Mouse (Mus musculus) cerebral cortex, adult 2 months (tissue): Measurements from ENCODE around the gene Heatr5a.

ENCODE experiments used
- WGBS: fragments of 180-500 bp; shearing (Covaris S2); methylation state at CpG from one replicate; pipeline ENCODE4 v1.1.7; 2018; 5-methylcytosine and 5-hydroxymethylcytosine counted together

Gene Heatr5a

DNA sequence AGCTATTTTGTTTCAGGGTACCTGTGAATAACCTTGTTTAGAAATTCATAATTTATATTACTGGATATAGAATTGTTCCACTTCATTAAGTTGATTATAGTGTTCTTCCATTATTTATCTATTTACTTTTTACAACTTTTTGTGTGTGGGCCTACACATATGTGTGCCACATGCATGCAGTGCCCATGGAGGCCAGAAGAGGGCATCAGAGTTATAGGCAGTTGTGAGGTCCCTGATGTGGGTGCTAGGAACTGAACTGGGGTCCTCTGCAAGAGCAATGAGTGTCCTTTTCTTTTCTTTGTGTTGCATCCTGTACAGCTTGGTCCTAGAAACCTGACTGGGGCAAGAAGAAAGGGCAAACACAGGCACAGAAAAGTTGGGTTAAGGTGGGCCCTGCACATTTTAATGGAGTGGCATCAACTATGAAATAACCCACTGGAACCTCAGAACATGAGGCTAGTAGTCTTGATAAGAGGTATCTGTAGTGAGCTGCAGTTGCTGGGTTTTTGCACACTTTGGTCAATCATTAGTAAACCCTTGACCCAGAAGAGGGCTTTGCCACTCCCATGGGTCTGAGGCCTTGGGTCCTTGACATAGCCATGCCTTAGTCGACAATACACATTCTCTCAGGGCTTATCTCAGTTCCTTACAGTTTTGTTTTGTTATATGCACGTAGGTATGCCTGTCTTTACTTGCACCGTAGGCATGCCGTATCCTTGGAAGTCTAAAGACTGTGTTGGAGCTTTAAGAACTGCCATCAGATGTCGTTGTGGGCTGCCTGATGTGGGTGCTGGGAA, 1.3 kb upstream of the Heatr5a start:
- WGBS = 94% methylated on average over 5 of the region's 5 CpGs

DNA sequence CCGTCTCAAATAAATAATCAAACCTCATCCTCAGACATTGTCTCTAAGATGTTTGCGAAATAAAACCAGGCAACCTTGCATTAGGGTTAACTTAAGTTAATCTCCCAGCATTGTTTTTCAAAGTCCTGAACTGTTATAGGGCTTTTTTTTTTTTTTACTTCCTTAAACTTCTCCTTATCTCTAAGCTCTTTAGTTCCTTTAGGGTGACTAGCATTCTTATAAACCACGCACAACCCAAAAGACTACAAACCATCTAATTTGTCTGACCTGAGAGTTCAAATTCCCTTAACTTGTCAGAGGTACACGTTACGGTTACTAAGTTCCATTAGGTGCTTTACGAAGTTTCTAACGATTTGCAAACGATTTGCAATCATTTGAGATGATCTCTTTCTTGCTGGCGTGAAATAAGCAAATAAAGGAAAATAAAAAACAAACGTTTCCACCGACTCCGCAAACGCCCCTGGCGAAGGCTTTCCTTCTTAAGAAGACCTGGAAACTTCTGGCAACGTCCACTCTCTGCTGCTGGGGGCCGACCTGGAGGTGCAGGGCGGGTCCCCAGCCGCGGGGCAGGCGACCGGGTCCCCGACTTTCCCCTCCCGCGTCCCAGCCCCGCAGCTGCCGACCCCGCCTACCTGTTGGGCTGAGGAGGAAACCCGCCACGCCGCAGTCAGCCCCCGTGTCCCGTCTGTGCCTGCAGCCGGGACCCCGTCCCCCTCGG, 610 bp downstream of the Heatr5a start:
- 3% methylated on average over 35 of the region's 35 CpGs for WGBS

GRCm38 (mm10) chr12:51969876-51970275, 1.2 kb downstream of the Heatr5a start:
- WGBS = 36% methylated on average over 7 of the region's 7 CpGs

DNA sequence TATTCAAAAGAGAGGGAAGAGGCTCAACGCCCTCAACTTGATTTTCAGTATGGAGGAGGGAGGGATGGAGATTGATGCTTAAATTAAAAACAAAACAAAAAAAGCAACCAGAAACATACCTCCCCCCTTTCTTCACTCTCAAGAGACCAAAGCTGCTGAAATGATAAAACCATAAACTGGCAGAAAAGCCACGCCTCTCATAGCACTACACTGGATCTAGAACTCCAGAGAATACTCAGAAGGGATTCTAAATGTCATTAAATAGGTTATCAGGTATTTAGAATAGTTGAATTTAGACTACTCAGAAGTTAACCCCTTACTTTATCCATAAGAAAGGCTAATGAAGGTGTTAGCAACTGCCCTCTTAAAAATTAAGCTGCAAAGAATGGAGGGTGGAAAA, 2.0 kb downstream of the Heatr5a start:
- 84% methylated on average over 2 of the region's 2 CpGs for WGBS

GRCm38 (mm10) chr12:51967915-51968595, 3.1 kb downstream of the Heatr5a start:
- WGBS = 88% methylated on average over 9 of the region's 9 CpGs

GRCm38 (mm10) chr12:51957626-51958025, 13.5 kb downstream of the Heatr5a start:
- 61% methylated on average over 6 of the region's 6 CpGs for WGBS

DNA sequence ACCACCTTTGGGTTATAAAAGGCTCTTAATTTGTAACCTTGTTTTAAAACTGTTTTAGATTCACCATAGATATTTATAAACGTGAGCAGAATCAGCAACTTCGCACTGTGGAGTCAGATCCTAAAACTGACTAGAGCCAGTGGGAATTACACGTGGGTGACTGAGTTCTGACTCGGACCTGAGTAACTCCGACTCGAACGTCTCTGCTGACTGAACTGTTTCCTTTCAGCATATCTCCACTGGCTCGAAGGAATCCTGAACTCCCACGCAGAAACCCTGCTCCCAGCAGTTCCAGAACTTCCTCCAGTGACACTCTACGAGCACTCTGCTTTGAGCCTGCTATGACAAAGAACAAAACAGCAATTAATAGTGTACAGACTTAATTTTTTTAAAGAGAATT, 18.8 kb downstream of the Heatr5a start:
- 51% methylated on average over 10 of the region's 10 CpGs for WGBS

DNA sequence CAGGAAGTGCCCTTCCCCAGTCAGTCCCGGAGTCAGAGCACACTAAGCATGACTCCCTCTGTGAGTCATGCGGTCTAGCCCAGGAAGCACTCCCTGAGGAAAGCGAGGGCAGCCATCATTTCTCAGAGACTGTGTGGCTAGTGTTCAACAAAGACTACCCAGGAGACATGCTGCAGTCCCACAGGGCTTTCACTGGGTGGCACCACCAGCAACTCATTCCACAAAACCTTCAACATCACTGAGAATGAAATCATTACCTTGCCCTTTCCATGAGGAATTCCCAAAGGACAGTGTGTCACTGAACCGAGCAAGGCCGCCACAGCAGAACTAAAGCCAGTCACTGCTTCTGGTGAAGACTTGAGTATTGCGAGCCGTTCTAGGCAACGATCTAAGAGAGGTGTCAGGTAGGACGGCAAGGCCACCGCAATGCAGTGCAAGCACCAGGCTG, 23.6 kb downstream of the Heatr5a start:
- WGBS = 67% methylated on average over 10 of the region's 10 CpGs

DNA sequence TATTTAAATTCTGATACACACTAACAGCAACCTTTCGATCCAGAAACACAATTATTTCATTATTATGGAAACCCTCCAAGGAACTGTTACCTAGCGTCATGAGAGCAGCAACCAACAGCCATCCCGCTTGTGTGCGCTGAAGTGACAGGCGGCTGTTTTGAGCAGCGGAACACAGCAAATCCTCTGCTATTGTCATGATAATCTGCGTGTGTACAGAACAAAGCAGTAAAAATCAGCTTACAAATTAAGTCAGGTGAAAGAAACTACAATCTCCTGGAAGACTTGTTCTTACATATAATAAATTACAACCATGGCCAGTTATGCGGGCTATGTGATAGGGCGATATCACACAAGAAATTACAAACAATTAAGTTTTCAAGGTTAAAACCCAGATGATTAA, 25.8 kb downstream of the Heatr5a start:
- 90% methylated on average over 9 of the region's 9 CpGs for WGBS

DNA sequence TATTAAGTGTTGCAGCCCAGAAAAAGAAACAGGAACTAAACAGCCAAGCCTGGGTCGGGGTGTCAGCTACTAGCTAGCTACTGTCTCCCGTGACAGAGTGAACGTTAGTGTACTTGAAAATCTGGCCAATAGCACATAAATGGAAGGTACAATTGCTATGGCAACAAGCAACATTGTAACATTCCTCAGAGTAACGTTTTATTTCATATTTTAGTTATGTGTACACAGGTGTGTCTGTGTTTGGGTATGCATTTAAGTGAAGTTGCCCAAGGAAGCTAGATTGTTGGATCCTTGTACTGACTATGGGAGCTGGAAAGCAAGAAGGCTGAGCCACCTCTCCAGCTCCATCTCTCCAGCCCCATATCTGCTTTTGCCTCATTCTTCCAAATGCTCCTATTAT, 31.3 kb downstream of the Heatr5a start:
- WGBS = 76% methylated on average over 4 of the region's 4 CpGs

- WGBS = 93% methylated on average over 6 of the region's 6 CpGs
These were observed 33.2 kb downstream of the Heatr5a start for GRCm38 (mm10) chr12:51937938-51938337.

DNA sequence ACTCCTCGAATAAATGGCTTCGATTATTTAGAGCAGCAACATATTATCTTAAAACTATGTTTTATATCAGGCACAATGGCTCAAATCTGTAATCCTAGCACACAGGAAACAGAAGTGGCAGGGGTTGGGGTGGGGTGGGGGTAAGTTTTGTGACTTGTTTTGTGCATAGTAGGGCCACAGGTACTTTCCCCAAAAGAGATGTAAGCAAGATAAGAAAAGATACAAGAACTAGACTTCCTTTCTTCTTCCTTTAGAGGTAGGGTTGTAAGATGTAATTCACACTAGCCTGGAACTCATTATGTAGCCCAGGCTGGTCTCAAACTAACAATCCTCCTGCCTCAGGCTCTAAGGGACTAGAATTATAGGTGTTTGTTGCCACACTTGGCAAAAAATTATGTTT, 41.5 kb downstream of the Heatr5a start:
- WGBS = 95% methylated on average over 2 of the region's 2 CpGs

- WGBS = 95% methylated on average over 2 of the region's 2 CpGs
These were observed 53.9 kb downstream of the Heatr5a start for GRCm38 (mm10) chr12:51917191-51917590.

DNA sequence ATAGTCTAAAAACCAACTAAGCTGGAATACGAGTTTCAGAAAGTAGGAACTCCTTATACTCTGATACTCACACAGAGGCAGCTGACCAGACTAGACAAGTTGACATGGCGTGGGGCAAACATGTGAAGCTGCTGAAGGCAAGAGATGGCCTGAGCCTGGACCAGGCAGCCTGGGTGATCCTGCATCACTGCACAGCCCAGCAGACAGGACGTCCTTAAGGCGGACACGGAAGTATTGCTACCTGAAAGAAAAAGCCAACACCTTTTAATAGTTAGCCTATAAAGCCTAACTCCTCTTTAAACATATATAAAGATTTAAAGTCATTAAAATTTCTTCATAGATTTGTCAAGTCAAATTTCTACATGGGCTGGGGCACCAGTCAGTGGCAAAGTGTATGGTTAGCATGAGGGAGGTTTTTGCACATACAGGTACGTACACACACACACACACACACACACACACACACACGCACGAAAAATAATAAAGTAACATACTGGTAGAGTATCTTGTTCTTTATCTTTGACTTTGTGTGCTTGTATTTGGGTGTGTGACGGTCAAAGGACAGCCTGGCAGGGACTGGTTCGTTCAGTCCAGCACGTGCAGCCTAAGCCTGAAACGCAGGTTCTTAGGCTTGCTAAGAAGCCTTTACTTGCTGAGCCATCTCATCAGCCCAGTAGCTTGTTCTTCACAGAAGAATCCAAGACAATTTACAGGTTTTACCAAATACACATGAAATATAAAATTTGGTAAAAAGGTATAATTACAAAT, 56.0 kb downstream of the Heatr5a start:
- WGBS = 96% methylated on average over 12 of the region's 12 CpGs

DNA sequence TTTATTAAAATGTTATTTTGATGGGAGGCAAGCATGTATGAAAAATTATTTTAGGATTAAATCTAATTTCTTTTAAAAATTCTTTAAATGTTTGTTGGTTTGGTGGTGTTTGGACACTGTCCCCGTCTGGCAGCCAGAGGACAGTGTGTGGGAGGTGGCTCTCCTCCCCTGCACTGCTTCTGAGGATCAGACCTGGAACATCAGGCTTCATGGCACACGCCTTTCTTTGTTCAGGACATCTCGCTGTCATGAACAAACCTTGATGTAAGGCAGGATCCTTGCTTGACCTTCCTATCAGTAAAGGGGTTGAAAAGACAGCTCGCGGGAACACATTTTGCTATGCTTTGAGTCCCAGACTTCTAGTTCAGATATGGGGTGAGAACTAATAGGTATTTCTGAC, 61.9 kb downstream of the Heatr5a start:
- WGBS = 88% methylated on average over 5 of the region's 5 CpGs

GRCm38 (mm10) chr12:51907543-51907942, 63.6 kb downstream of the Heatr5a start:
- WGBS = 83% methylated on average over 3 of the region's 3 CpGs

DNA sequence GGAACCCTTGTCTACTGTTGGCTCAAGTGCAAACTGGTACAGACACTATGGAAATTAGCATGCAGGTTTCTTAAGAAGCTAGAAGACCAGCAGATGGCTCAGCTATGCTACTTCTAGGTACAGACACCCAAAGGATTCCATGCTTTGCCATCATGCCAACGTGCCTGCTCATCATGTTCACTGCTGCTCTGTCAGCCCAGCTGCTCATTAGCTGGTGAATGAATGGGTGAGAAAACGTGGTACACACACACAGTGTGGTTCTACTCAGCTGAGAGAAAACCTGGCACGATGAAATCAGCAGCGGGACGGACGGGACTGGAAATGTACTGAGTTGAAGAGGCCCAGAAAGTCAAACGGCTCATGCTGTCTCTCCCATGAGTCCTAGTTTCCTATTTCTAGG, 70.6 kb downstream of the Heatr5a start:
- 36% methylated on average over 7 of the region's 7 CpGs for WGBS

DNA sequence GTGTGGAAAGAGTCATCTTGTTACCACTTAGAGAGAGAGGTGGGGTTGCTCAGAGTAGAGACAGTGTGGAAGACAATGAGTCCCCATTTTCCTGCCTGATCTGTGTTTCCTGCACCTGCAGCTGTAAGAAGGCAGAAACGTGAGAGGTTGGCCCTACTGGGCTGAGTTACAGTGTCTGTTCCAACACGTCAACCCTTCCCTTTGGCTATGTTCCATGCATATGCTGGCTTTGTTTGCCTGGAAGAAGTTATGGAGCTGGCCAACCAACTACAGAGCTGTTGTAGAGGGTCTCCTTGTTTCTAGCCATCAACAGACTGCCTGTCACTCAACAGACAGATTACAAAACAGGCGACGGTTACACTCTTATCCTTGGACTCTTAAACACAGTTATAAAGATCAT, 74.2 kb downstream of the Heatr5a start:
- WGBS = 70% methylated on average over 4 of the region's 4 CpGs

DNA sequence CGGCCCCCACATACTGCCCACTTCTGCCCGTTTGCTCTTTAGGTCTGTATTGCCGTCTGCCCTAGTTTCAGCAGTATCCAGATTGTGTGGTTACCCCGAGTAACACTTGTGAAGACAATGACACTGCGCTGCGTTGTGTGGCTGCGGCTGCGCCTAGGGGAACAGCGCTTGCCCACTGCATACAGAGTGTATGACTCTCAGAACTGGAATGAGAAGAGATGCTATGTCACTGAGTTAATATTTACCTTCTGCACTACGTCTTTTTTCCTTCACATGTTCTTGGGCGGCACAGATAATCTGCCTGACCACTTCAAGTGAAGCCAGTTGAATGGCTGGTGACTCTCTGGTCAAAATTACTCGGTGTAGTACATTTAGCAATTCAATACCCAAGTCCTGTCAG, 82.5 kb downstream of the Heatr5a start:
- 70% methylated on average over 12 of the region's 12 CpGs for WGBS

DNA sequence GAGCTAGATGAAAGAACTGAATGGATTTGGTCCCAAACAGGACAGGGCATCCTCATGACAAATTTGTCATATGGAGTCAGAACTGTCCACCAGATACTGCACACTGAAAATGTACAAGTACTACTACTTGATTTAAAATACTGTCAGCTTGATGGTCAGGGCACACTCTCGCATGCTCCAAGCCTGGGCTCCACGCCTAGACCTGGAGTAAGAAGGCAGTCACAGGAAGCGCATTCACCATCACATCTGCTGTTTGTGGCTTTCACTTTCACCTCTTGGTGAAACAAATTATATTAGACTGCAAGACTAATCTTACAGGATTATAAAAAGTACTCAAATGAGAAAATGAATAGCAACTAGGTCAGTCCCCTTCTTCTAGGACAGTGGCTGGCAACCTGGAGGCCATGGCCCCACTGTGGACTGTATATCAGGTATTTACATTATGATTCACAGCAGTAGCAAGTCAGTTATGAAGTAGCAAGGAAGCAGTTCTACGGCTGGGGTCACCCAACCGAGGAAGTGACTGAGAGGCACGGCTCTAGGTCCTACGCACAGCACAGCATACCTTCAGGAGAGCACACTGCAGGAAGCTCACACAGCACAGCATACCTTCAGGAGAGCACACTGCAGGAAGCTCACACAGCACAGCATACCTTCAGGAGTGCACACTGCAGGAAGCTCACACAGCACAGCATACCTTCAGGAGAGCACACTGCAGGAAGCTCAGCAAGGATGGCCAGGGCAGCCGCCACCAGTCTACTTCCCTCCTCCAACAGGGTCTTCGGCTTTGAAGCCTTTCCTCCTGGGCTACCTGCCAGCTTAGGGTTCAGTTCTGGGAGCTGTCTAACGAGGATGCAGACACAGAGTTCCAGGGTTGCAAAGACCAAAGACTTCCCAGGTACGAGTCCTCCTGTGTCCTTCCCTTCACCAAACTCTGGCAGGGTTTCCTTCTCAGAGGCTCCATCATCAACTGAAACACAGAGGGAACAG, 83.5 kb downstream of the Heatr5a start:
- 63% methylated on average over 11 of the region's 11 CpGs for WGBS

GRCm38 (mm10) chr12:51886369-51886768, 84.8 kb downstream of the Heatr5a start:
- 95% methylated on average over 6 of the region's 6 CpGs for WGBS
